ENCODE assay signal across 8 mouse cellular contexts in genomic region chr13:91129071-91129470, GRCm38 (mm10).
DNase-seq lines count a peak whose midpoint lies in the region; ATAC-seq and TF ChIP-seq lines count a peak whose summit lies in the region.

No protein-coding gene starts in this region.

- intact Hi-C loops in heart, postnatal 10 days (cut with DNase I) = no loop called here

- no peak for DNase-seq in frontal cortex, postnatal 14 days (ENCODE audit: low spot score in 2 of 2)
- peak; percentile 59 for DNase-seq in brain, embryonic 14.5 days (ENCODE audit: low read depth)
- no peak for DNase-seq in heart, postnatal 10 days
- DNase-seq in heart, postnatal 4 days = no peak
- no peak for DNase-seq in gastrocnemius, adult 18-20 months (ENCODE audit: low spot score)

- H3K9ac ChIP-seq in hindbrain, embryonic 13.5 days = no peak overlapping the region
- H3K9ac ChIP-seq in midbrain, embryonic 13.5 days (replicated peaks) = no peak overlapping the region; the same call in 1 of the 2 replicates

- no peak for TF ChIP-seq CTCF in brain, embryonic 14.5 days (IDR thresholded peaks at IDR 0.05; ENCODE audit: borderline replicate concordance, extremely low read depth, insufficient read depth, insufficient read length)

- 25% methylated on average over 7 of the region's 7 CpGs for WGBS in hindbrain, embryonic 13.5 days
- 40% methylated on average over 7 of the region's 7 CpGs for WGBS in midbrain, embryonic 13.5 days

- no peaks in the 10 kb centered on the region for H3K27me3 ChIP-seq in hindbrain, embryonic 13.5 days
- no peaks in the 10 kb centered on the region for H3K27me3 ChIP-seq in midbrain, embryonic 13.5 days

- H3K4me3 ChIP-seq in hindbrain, embryonic 13.5 days = no peak overlapping the region
- no peak overlapping the region for H3K4me3 ChIP-seq in midbrain, embryonic 13.5 days (replicated peaks)

- H3K4me2 ChIP-seq in hindbrain, embryonic 13.5 days = peak overlapping the region; percentile 13; the same call in 1 of the 2 replicates
- peak overlapping the region; percentile 5; the same call in 1 of the 2 replicates for H3K4me2 ChIP-seq in midbrain, embryonic 13.5 days (replicated peaks)

- peaks cover 10% of the 10 kb centered on the region for H3K4me1 ChIP-seq in hindbrain, embryonic 13.5 days (replicated peaks)
- peaks cover 9% of the 10 kb centered on the region for H3K4me1 ChIP-seq in midbrain, embryonic 13.5 days (replicated peaks)

- H3K36me3 ChIP-seq in hindbrain, embryonic 13.5 days = no peaks in the 10 kb centered on the region
- no peaks in the 10 kb centered on the region for H3K36me3 ChIP-seq in midbrain, embryonic 13.5 days

- ATAC-seq in frontal cortex, adult (ENCODE audit: low TSS enrichment) = peak; percentile 53; the same call in 1 of the 2 replicates
- peak; percentile 81 for ATAC-seq in hindbrain, embryonic 13.5 days (ENCODE audit: low FRiP score)
- ATAC-seq in midbrain, embryonic 13.5 days = peak; percentile 49

- H3K27ac ChIP-seq in hindbrain, embryonic 13.5 days = peak overlapping the region; percentile 70
- peak overlapping the region; percentile 46; the same call in 1 of the 2 replicates for H3K27ac ChIP-seq in midbrain, embryonic 13.5 days

- H3K9me3 ChIP-seq in hindbrain, embryonic 13.5 days = no peaks in the 10 kb centered on the region
- no peaks in the 10 kb centered on the region for H3K9me3 ChIP-seq in midbrain, embryonic 13.5 days

- no peak for TF ChIP-seq POLR2A in brain, embryonic 14.5 days (IDR thresholded peaks at IDR 0.05; ENCODE audit: borderline replicate concordance, extremely low read depth, insufficient read depth, insufficient read length, poor library complexity, severe bottlenecking)
